Mouse (Mus musculus): Measurements from ENCODE around the gene Slc22a2.
"Not testable (repeated sequence)": the region's sequence is repeated elsewhere in the genome, so short reads cannot be mapped to it uniquely, and the experiment has no call there.

GRCm38 (mm10) chr17:12674980-12675379 is 91.0 kb downstream of the Slc22a2 start:
- not testable (repeated sequence) for TF ChIP-seq CTCF (IDR thresholded peaks at IDR 0.05; ENCODE audit: low read depth, low read length); POLR2A (IDR thresholded peaks at IDR 0.05; ENCODE audit: extremely low read depth, insufficient read depth, low read length)
